Mouse (Mus musculus) MEL (cell line): ENCODE data around the gene Ankfy1. TPM values are rescaled to one million over a fixed set of nuclear protein-coding genes. Genes with fewer than 3 reads are reported as not detected.

Experiments used
- DNase-seq: peaks from one replicate; pipeline ENCODE4 v3.0.0; 2011; ENCODE audit warnings: low read depth, low spot score
- H3K27ac ChIP-seq: 2 replicates; pipeline ENCODE4 v1.5.1; 2012; ENCODE audit warnings: low read depth, mild to moderate bottlenecking, control low read depth, low read length, moderate library complexity; ENCODE audit not compliant: control insufficient read depth
- H3K27me3 ChIP-seq, 2 experiments: fragments of 150-350 bp in 1 of 2; sonication (generic) in 1 of 2; 2 replicates each; pipeline ENCODE4 v1.6.1; 2012; ENCODE audit warnings: low read length in 2 of 2, mild to moderate bottlenecking in 2 of 2, improper control_type of control experiment in 1 of 2, moderate library complexity in 1 of 2; ENCODE audit not compliant: insufficient read depth in 2 of 2, control insufficient read depth in 1 of 2
- H3K36me3 ChIP-seq, 2 experiments: 2 replicates each; pipeline ENCODE4 v1.6.1; 2012 to 2014; ENCODE audit warnings: low read length in 2 of 2, improper control_type of control experiment in 1 of 2, inconsistent platforms in 1 of 2, mild to moderate bottlenecking in 1 of 2; ENCODE audit not compliant: insufficient read depth in 2 of 2, control insufficient read depth in 1 of 2
- H3K4me1 ChIP-seq, 2 experiments: fragments of 150-350 bp in 1 of 2; sonication (generic) in 1 of 2; 2 replicates each; pipeline ENCODE4 v1.6.1; 2012; ENCODE audit warnings: low read length in 2 of 2, improper control_type of control experiment in 1 of 2, mild to moderate bottlenecking in 1 of 2; ENCODE audit not compliant: insufficient read depth in 2 of 2, control insufficient read depth in 1 of 2
- H3K4me3 ChIP-seq, 2 experiments: fragments of 150-350 bp in 1 of 2; sonication (generic) in 1 of 2; 2 replicates each; pipeline ENCODE4 v1.5.1; 2012; ENCODE audit warnings: low read depth in 2 of 2, low read length in 2 of 2, mild to moderate bottlenecking in 2 of 2, moderate library complexity in 2 of 2, control low read depth in 1 of 2, improper control_type of control experiment in 1 of 2; ENCODE audit not compliant: control insufficient read depth in 1 of 2, insufficient read depth in 1 of 2
- H3K79me2 ChIP-seq: 2 replicates; pipeline ENCODE4 v1.6.1; 2012; ENCODE audit warnings: mild to moderate bottlenecking, low read length, moderate library complexity; ENCODE audit not compliant: control insufficient read depth, poor library complexity, insufficient read depth
- H3K9ac ChIP-seq: 2 replicates; pipeline ENCODE4 v1.6.1; 2012; ENCODE audit warnings: low read depth, mild to moderate bottlenecking, control low read depth, low read length, moderate library complexity; ENCODE audit not compliant: control insufficient read depth, poor library complexity, severe bottlenecking
- H3K9me3 ChIP-seq: fragments of 150-350 bp; sonication (generic); replicated peaks from 2 replicates; pipeline ENCODE4 v1.6.1; 2012; ENCODE audit warnings: mild to moderate bottlenecking, low read length, improper control_type of control experiment, moderate library complexity; ENCODE audit not compliant: insufficient read depth
- BHLHE40 ChIP-seq: IDR thresholded peaks from 2 replicates; pipeline ENCODE4 v1.6.1; 2012; ENCODE audit warnings: low read depth, mild to moderate bottlenecking, inconsistent platforms, low read length, improper control_type of control experiment, borderline replicate concordance
- CHD1 ChIP-seq: IDR thresholded peaks from 2 replicates; pipeline ENCODE4 v1.6.1; 2012; ENCODE audit warnings: low read depth, mild to moderate bottlenecking, inconsistent platforms, low read length, improper control_type of control experiment
- CHD2 ChIP-seq: IDR thresholded peaks from 2 replicates; pipeline ENCODE4 v1.6.1; 2011; ENCODE audit warnings: low read length, improper control_type of control experiment
- E2F4 ChIP-seq: IDR thresholded peaks from 2 replicates; pipeline ENCODE4 v1.6.1; 2011; ENCODE audit warnings: low read depth, low read length, improper control_type of control experiment, borderline replicate concordance
- EP300 ChIP-seq, 2 experiments: IDR thresholded peaks; 2 replicates each; pipeline ENCODE4 v1.6.1; 2011; ENCODE audit warnings: improper control_type of control experiment in 2 of 2, low read length in 2 of 2, low read depth in 1 of 2, mild to moderate bottlenecking in 1 of 2
- GABPA ChIP-seq: IDR thresholded peaks from 2 replicates; pipeline ENCODE4 v1.6.1; 2012; ENCODE audit warnings: low read depth, mild to moderate bottlenecking, inconsistent platforms, low read length, improper control_type of control experiment, moderate library complexity
- GATA1 ChIP-seq: IDR thresholded peaks from 2 replicates; pipeline ENCODE4 v1.6.1; 2011; ENCODE audit warnings: low read depth, low read length, improper control_type of control experiment
- HCFC1 ChIP-seq: IDR thresholded peaks from 2 replicates; pipeline ENCODE4 v1.6.1; 2012; ENCODE audit warnings: low read depth, mild to moderate bottlenecking, inconsistent platforms, low read length, improper control_type of control experiment, moderate library complexity
- JUND ChIP-seq: IDR thresholded peaks from 2 replicates; pipeline ENCODE4 v1.6.1; 2011; ENCODE audit warnings: low read depth, mild to moderate bottlenecking, improper control_type of control experiment, low read length
- KAT2A ChIP-seq: conservative IDR thresholded peaks from 2 replicates; pipeline ENCODE4 v1.6.1; 2012; ENCODE audit warnings: low read depth, low read length, improper control_type of control experiment, inconsistent platforms
- MAX ChIP-seq: IDR thresholded peaks from 2 replicates; pipeline ENCODE4 v1.6.1; 2011; ENCODE audit warnings: low read length, improper control_type of control experiment
- MAZ ChIP-seq: IDR thresholded peaks from 2 replicates; pipeline ENCODE4 v1.6.1; 2012; ENCODE audit warnings: low read depth, mild to moderate bottlenecking, inconsistent platforms, low read length, improper control_type of control experiment
- MEF2A ChIP-seq: IDR thresholded peaks from 2 replicates; pipeline ENCODE4 v1.6.1; 2014; ENCODE audit warnings: low read depth, mild to moderate bottlenecking, inconsistent platforms, low read length, improper control_type of control experiment; ENCODE audit not compliant: poor library complexity, insufficient replicate concordance, severe bottlenecking; ENCODE audit errors: extremely low read depth
- MXI1 ChIP-seq: IDR thresholded peaks from 2 replicates; pipeline ENCODE4 v1.6.1; 2011; ENCODE audit warnings: mild to moderate bottlenecking, low read depth, low read length, improper control_type of control experiment
- MYB ChIP-seq: IDR thresholded peaks from 2 replicates; pipeline ENCODE4 v1.6.1; 2011; ENCODE audit warnings: mild to moderate bottlenecking, low read depth, low read length, improper control_type of control experiment
- MYC ChIP-seq: IDR thresholded peaks from 2 replicates; pipeline ENCODE4 v1.6.1; 2011; ENCODE audit warnings: low read depth, mild to moderate bottlenecking, low read length, improper control_type of control experiment, moderate library complexity
- POLR2A ChIP-seq, 2 experiments: IDR thresholded peaks; 2 replicates each; pipeline ENCODE4 v1.6.1; 2011 to 2012; ENCODE audit warnings: low read length in 2 of 2, mild to moderate bottlenecking in 2 of 2, control low read depth in 1 of 2, improper control_type of control experiment in 1 of 2, low read depth in 1 of 2, moderate library complexity in 1 of 2; ENCODE audit not compliant: control insufficient read depth in 1 of 2, insufficient read depth in 1 of 2, poor library complexity in 1 of 2
- RAD21 ChIP-seq: IDR thresholded peaks from 2 replicates; pipeline ENCODE4 v1.6.1; 2011; ENCODE audit warnings: mild to moderate bottlenecking, low read depth, low read length, improper control_type of control experiment
- RCOR1 ChIP-seq: IDR thresholded peaks from 2 replicates; pipeline ENCODE4 v1.6.1; 2012; ENCODE audit warnings: low read depth, mild to moderate bottlenecking, inconsistent platforms, low read length, improper control_type of control experiment
- SIN3A ChIP-seq: IDR thresholded peaks from 2 replicates; pipeline ENCODE4 v1.6.1; 2012; ENCODE audit warnings: low read length, improper control_type of control experiment, inconsistent platforms
- SMC3 ChIP-seq: IDR thresholded peaks from 2 replicates; pipeline ENCODE4 v1.6.1; 2011; ENCODE audit warnings: low read depth, low read length, improper control_type of control experiment
- TAL1 ChIP-seq: IDR thresholded peaks from 2 replicates; pipeline ENCODE4 v1.6.1; 2012; ENCODE audit warnings: mild to moderate bottlenecking, inconsistent platforms, low read length, moderate library complexity, mixed read lengths
- TCF12 ChIP-seq: IDR thresholded peaks from 2 replicates; pipeline ENCODE4 v1.6.1; 2014; ENCODE audit warnings: low read depth, mild to moderate bottlenecking, inconsistent platforms, low read length, improper control_type of control experiment, moderate library complexity
- UBTF ChIP-seq: IDR thresholded peaks from 2 replicates; pipeline ENCODE4 v1.6.1; 2012; ENCODE audit warnings: low read depth, mild to moderate bottlenecking, inconsistent platforms, low read length, improper control_type of control experiment, moderate library complexity, borderline replicate concordance; ENCODE audit not compliant: insufficient read depth
- USF1 ChIP-seq: IDR thresholded peaks from 2 replicates; pipeline ENCODE4 v1.6.1; 2014; ENCODE audit warnings: low read depth, mild to moderate bottlenecking, inconsistent platforms, low read length, improper control_type of control experiment, moderate library complexity
- USF2 ChIP-seq, 2 experiments: IDR thresholded peaks; 2 replicates each; pipeline ENCODE4 v1.6.1; 2011 to 2012; ENCODE audit warnings: improper control_type of control experiment in 2 of 2, low read length in 2 of 2, borderline replicate concordance in 1 of 2, inconsistent platforms in 1 of 2, low read depth in 1 of 2, mild to moderate bottlenecking in 1 of 2; ENCODE audit not compliant: insufficient read depth in 1 of 2
- ZNF384 ChIP-seq: IDR thresholded peaks from 2 replicates; pipeline ENCODE4 v1.6.1; 2012; ENCODE audit warnings: low read depth, mild to moderate bottlenecking, inconsistent platforms, low read length, improper control_type of control experiment
- polyA plus RNA-seq, 2 experiments: library from polyadenylated mRNA; stranded (reverse) in 1 of 2; unstranded in 1 of 2; fragments of >175 nt in 1 of 2; fragments of >200 nt in 1 of 2; gene quantifications; 2 replicates each; pipeline versions ENCODE4 v1.2.1 to v1.2.4; 2012; ENCODE audit warnings: low replicate concordance in 2 of 2, low read depth in 1 of 2; ENCODE audit not compliant: insufficient read length in 2 of 2, insufficient read depth in 1 of 2, missing spikeins in 1 of 2
- total RNA-seq: library from RNA; depleted of rRNA; stranded (reverse); fragments of 300-350 nt; gene quantifications from 2 replicates; pipeline ENCODE4 v1.2.3, GENCODE M21; 2012

Ankfy1 gene
- total and polyA plus RNA-seq, 3 experiments, result 60.6 to 153 (median 148) TPM

DNA sequence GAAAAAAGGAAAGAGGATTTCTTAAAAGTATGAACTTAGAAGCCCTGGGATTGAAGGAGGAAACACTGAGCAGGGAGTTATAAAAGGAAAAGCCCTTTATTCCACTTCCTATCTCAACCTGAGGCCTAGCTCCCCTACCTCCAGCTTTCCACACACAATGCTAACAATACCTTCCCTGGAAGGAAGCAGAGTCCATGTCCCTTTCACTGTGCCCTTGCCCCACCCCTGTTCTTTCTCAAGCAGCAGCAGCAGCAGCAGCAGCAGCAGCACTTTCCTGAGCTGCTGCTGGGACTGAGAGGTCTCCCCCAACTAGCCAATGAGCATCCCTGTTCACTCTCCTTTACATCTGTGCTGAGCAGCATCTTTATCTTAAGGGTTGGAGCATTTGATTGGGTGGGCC, 89.2 kb downstream of the Ankfy1 start:
- Histone ChIP-seq H3K9ac (no peak overlapping the region), H3K36me3 (no peaks in the 10 kb centered on the region), H3K27ac (no peak overlapping the region), H3K27me3 (no peaks in the 10 kb centered on the region), H3K9me3 (no peaks in the 10 kb centered on the region), H3K4me1 (no peaks in the 10 kb centered on the region), H3K79me2 (no peaks in the 10 kb centered on the region), H3K4me3 (no peak overlapping the region)
- DNase-seq, result no peak
- TF ChIP-seq CHD2, result no peak
- TF ChIP-seq MYC, result no peak
- TF ChIP-seq EP300 (IDR thresholded peaks at IDR 0.05; ENCODE audit: low read depth in 1 of 2, low read length in 2 of 2), result no peak
- TF ChIP-seq MAZ, result no peak
- TF ChIP-seq GABPA, result no peak
- TF ChIP-seq MYB, result no peak
- no peak for TF ChIP-seq SMC3
- no peak for TF ChIP-seq CHD1
- no peak for TF ChIP-seq E2F4
- no peak for TF ChIP-seq HCFC1
- no peak for TF ChIP-seq BHLHE40
- TF ChIP-seq RAD21, result no peak
- TF ChIP-seq GATA1, result no peak
- TF ChIP-seq USF1, result no peak
- no peak for TF ChIP-seq USF2 (IDR thresholded peaks at IDR 0.05; ENCODE audit: borderline replicate concordance in 1 of 2, insufficient read depth in 1 of 2, low read depth in 1 of 2, low read length in 2 of 2)
- no peak for TF ChIP-seq UBTF
- TF ChIP-seq POLR2A (IDR thresholded peaks at IDR 0.05; ENCODE audit: control insufficient read depth in 1 of 2, insufficient read depth in 1 of 2, low read depth in 1 of 2, low read length in 2 of 2, poor library complexity in 1 of 2), result no peak
- TF ChIP-seq RCOR1, result no peak

DNA sequence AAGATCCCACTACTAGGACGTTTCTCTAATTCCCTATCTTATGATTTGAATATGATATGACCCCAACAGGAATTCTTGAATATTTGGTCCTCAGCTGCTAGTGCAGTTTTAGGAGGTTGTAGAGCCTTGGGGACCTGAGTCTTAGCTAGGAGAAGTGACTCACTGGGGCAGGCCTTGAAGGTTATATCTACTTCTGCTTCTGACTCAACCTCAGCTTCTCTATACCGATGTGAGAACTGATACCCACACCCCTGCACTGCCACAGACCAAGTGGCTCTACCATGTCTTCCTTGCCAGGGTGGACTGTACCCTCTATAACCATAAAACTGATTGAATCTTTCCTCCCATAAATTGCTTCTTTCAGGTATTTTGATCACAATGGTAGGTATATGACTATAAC, 92.3 kb downstream of the Ankfy1 start:
- Histone ChIP-seq H3K79me2 (no peaks in the 10 kb centered on the region), H3K9me3 (no peaks in the 10 kb centered on the region), H3K36me3 (no peaks in the 10 kb centered on the region), H3K4me3 (no peak overlapping the region), H3K9ac (no peak overlapping the region), H3K4me1 (no peaks in the 10 kb centered on the region), H3K27ac (no peak overlapping the region), H3K27me3 (no peaks in the 10 kb centered on the region)
- DNase-seq, result no peak
- TF ChIP-seq CHD1, result no peak
- TF ChIP-seq USF1, result no peak
- TF ChIP-seq E2F4, result no peak
- no peak for TF ChIP-seq TAL1
- TF ChIP-seq MEF2A, result no peak
- TF ChIP-seq MXI1, result no peak
- no peak for TF ChIP-seq RAD21
- no peak for TF ChIP-seq SIN3A
- no peak for TF ChIP-seq RCOR1
- no peak for TF ChIP-seq EP300 (IDR thresholded peaks at IDR 0.05; ENCODE audit: low read depth in 1 of 2, low read length in 2 of 2)
- no peak for TF ChIP-seq MAZ
- no peak for TF ChIP-seq ZNF384
- TF ChIP-seq USF2 (IDR thresholded peaks at IDR 0.05; ENCODE audit: borderline replicate concordance in 1 of 2, insufficient read depth in 1 of 2, low read depth in 1 of 2, low read length in 2 of 2), result no peak
- no peak for TF ChIP-seq JUND
- TF ChIP-seq MAX, result no peak
- TF ChIP-seq UBTF, result no peak
- no peak for TF ChIP-seq TCF12
- TF ChIP-seq KAT2A, result no peak
